Mouse (Mus musculus) ES-Bruce4 (cell line): ENCODE results near the gene Grin2a.

Source experiments
- CTCF ChIP-seq: IDR thresholded peaks from one replicate; pipeline ENCODE4 v1.8.1; 2011; ENCODE audit warnings: low read depth, low read length
- EP300 ChIP-seq: IDR thresholded peaks from 2 replicates; pipeline ENCODE4 v1.6.1; 2011; ENCODE audit warnings: low read depth, low read length; ENCODE audit not compliant: insufficient read depth
- POLR2A ChIP-seq: IDR thresholded peaks from one replicate; pipeline ENCODE4 v1.8.1; 2011; ENCODE audit warnings: low read length; ENCODE audit not compliant: insufficient read depth

DNA sequence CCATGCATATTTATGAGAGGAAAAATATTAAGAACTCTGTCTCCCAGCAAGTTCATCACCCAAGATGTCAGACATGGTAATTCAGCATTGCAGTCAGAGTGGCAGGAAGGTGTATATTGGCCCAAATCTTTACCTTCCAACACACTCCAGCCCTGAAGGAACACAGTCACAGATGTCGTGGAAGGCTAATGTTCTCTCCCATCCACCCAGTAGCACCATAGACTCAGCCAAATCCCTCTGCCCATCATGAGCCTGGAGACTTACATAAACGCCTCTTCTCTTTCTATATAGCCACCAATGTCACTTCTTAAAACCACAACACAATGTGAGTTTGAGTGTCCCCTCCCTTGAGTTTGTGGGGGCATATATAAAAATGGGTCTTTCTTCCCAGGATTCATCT is 406.2 kb downstream of the Grin2a start:
- TF ChIP-seq CTCF (no peak), POLR2A (no peak), EP300 (no peak)
